Comparison of ENCODE assay signal across 8 mouse cellular contexts in genomic region chr17:28953251-28953650, GRCm38 (mm10). TPM values are rescaled to one million over a fixed set of nuclear protein-coding genes. Genes with fewer than 3 reads are reported as not detected.
DNase-seq lines count a peak whose midpoint lies in the region; ATAC-seq and TF ChIP-seq lines count a peak whose summit lies in the region.

No protein-coding gene starts in this region.

- no peak for TF ChIP-seq CTCF in heart, postnatal 0 days (IDR thresholded peaks at IDR 0.05; ENCODE audit: low read depth)
- no peak for TF ChIP-seq CTCF in liver, adult 2 months (IDR thresholded peaks at IDR 0.05; ENCODE audit: low read depth, low read length)

- peaks cover 32% of the 10 kb centered on the region for H3K36me3 ChIP-seq in megakaryocyte, embryonic 14.5 days (replicated peaks; ENCODE audit: low read length)
- H3K36me3 ChIP-seq in heart, postnatal 0 days (replicated peaks; ENCODE audit: control insufficient read depth, insufficient read depth, low read length) = peaks cover 4% of the 10 kb centered on the region; the same call in 1 of the 2 replicates
- H3K36me3 ChIP-seq in liver, adult 2 months (ENCODE audit: control insufficient read depth, insufficient read depth, low read length) = no peaks in the 10 kb centered on the region
- peaks cover 8% of the 10 kb centered on the region; the same call in 1 of the 2 replicates for H3K36me3 ChIP-seq in neural tube, embryonic 15.5 days

- peak overlapping the region; percentile 94 for H3K4me2 ChIP-seq in heart, postnatal 0 days (ENCODE audit: low read depth, low read length)
- peak overlapping the region; percentile 67 for H3K4me2 ChIP-seq in neural tube, embryonic 15.5 days

- TF ChIP-seq POLR2A in liver, adult 2 months (IDR thresholded peaks at IDR 0.05; ENCODE audit: extremely low read depth, insufficient read depth, low read length) = no peak

- TF ChIP-seq EP300 in heart, postnatal 0 days (IDR thresholded peaks at IDR 0.05; ENCODE audit: low read depth) = no peak

- no peak for ATAC-seq in megakaryocyte, adult 5-6 weeks (ENCODE audit: poor library complexity, severe bottlenecking)
- ATAC-seq in heart, postnatal 0 days (ENCODE audit: insufficient read depth, low read depth) = no peak
- ATAC-seq in neural tube, embryonic 15.5 days (ENCODE audit: low FRiP score) = no peak

- no peaks in the 10 kb centered on the region for H3K27me3 ChIP-seq in megakaryocyte, embryonic 14.5 days (replicated peaks)
- H3K27me3 ChIP-seq in heart, postnatal 0 days (ENCODE audit: control insufficient read depth, insufficient read depth, low read length) = no peaks in the 10 kb centered on the region
- no peaks in the 10 kb centered on the region for H3K27me3 ChIP-seq in liver, adult 2 months (ENCODE audit: control insufficient read depth, insufficient read depth, low read length)
- no peaks in the 10 kb centered on the region for H3K27me3 ChIP-seq in neural tube, embryonic 15.5 days (replicated peaks)

- peaks cover 51% of the 10 kb centered on the region for H3K4me1 ChIP-seq in megakaryocyte, embryonic 14.5 days
- H3K4me1 ChIP-seq in heart, postnatal 0 days (ENCODE audit: control insufficient read depth, insufficient read depth) = peaks cover 23% of the 10 kb centered on the region
- peaks cover 17% of the 10 kb centered on the region for H3K4me1 ChIP-seq in liver, adult 2 months (ENCODE audit: control insufficient read depth, insufficient read depth, low read length)
- peaks cover 31% of the 10 kb centered on the region for H3K4me1 ChIP-seq in neural tube, embryonic 15.5 days

- H3K9ac ChIP-seq in heart, postnatal 0 days (replicated peaks; ENCODE audit: low read depth, low read length) = peak overlapping the region; percentile 84
- H3K9ac ChIP-seq in liver, adult 2 months (ENCODE audit: low read depth, low read length) = peak overlapping the region; percentile 98
- peak overlapping the region; percentile 84 for H3K9ac ChIP-seq in neural tube, embryonic 15.5 days (replicated peaks)

- H3K9me3 ChIP-seq in megakaryocyte, embryonic 14.5 days = no peaks in the 10 kb centered on the region
- no peaks in the 10 kb centered on the region for H3K9me3 ChIP-seq in heart, postnatal 0 days (replicated peaks; ENCODE audit: control insufficient read depth, low read length)
- no peaks in the 10 kb centered on the region for H3K9me3 ChIP-seq in neural tube, embryonic 15.5 days (replicated peaks)

- H3K4me3 ChIP-seq in megakaryocyte, embryonic 14.5 days (replicated peaks) = peak overlapping the region; percentile 95
- peak overlapping the region; percentile 69 for H3K4me3 ChIP-seq in heart, postnatal 0 days (ENCODE audit: low read depth, low read length)
- H3K4me3 ChIP-seq in liver, adult 2 months (ENCODE audit: insufficient read depth, low read depth, low read length) = peak overlapping the region; percentile 82
- H3K4me3 ChIP-seq in neural tube, embryonic 15.5 days (replicated peaks) = peak overlapping the region; percentile 71

- WGBS in heart, postnatal 0 days = 1% methylated on average over 9 of the region's 9 CpGs
- 4% methylated on average over 9 of the region's 9 CpGs for WGBS in liver, adult 2 months
- 17% methylated on average over 9 of the region's 9 CpGs for WGBS in neural tube, embryonic 15.5 days

- peak overlapping the region; percentile 93 for H3K27ac ChIP-seq in heart, postnatal 0 days (ENCODE audit: low read depth)
- H3K27ac ChIP-seq in liver, adult 2 months (replicated peaks; ENCODE audit: insufficient read depth, low read depth, low read length) = peak overlapping the region; percentile 95
- H3K27ac ChIP-seq in neural tube, embryonic 15.5 days (replicated peaks) = peak overlapping the region; percentile 97

- peak; percentile 14 for DNase-seq in embryo, embryonic 9.5 days (ENCODE audit: extremely low spot score)
- peak; percentile 23 for DNase-seq in heart, postnatal 0 days (ENCODE audit: low spot score)
- peak; percentile 61 for DNase-seq in liver, adult 2 months (ENCODE audit: extremely low read depth, low read depth, low spot score)
- no peak for DNase-seq in right cerebral cortex, postnatal 36 days (ENCODE audit: low spot score in 2 of 2)
- DNase-seq in adrenal gland, postnatal 36 days = no peak

- peaks cover 39% of the 10 kb centered on the region for H3K79me2 ChIP-seq in liver, adult 2 months (ENCODE audit: control insufficient read depth, insufficient read depth, low read length)

RNA-seq across cellular contexts. Expression of gene Kctd20, which starts 1.5 kb away (rescaled TPM):
- 27.8 and 60.1 TPM in 2 replicates for polyA plus RNA-seq in megakaryocyte, embryonic 14.5 days (2012; ENCODE audit: insufficient read depth, low replicate concordance)
- total RNA-seq in megakaryocyte, adult 5-6 weeks (2015) = 130 and 131 TPM in 2 replicates
- 203 and 222 TPM in 2 replicates for total RNA-seq in megakaryocyte, adult 5-6 weeks (2017)
- 32.3 and 41.5 TPM in 2 replicates for total RNA-seq in heart, postnatal 0 days (2014; rRNA removed; ENCODE audit: low replicate concordance)
- 33.3 and 35.3 TPM in 2 replicates for polyA plus RNA-seq in heart, postnatal 0 days (2015; fragmentation: Nextera tagmentation; extraction: Ambion mirVana)
- total RNA-seq in liver, adult 2 months (2014; rRNA removed) = 22.3 and 24.0 TPM in 2 replicates
- polyA plus RNA-seq in liver, adult 2 months (2012; rRNA removed) = 17.9 and 18.9 TPM in 2 replicates
- 78.9 and 81.3 TPM in 2 replicates for polyA plus RNA-seq in neural tube, embryonic 15.5 days (2015; fragmentation: Nextera tagmentation; extraction: Ambion mirVana)
- total RNA-seq in adrenal gland, postnatal 36 days (2021) = 10 to 100 TPM; 54.8 to 60.0 TPM

RNA-seq across cellular contexts. Expression of gene Pxt1, which starts 9.6 kb away (rescaled TPM):
- polyA plus RNA-seq in megakaryocyte, embryonic 14.5 days (2012; ENCODE audit: insufficient read depth, low replicate concordance) = not detected in 2 replicates
- 0.74 and 1.2 TPM in 2 replicates for total RNA-seq in megakaryocyte, adult 5-6 weeks (2015)
- 0.44 and 0.49 TPM in 2 replicates for total RNA-seq in megakaryocyte, adult 5-6 weeks (2017)
- total RNA-seq in heart, postnatal 0 days (2014; rRNA removed; ENCODE audit: low replicate concordance) = not detected in 2 replicates
- not detected in 2 replicates for polyA plus RNA-seq in heart, postnatal 0 days (2015; fragmentation: Nextera tagmentation; extraction: Ambion mirVana)
- not detected in 2 replicates for total RNA-seq in liver, adult 2 months (2014; rRNA removed)
- not detected in 2 replicates for polyA plus RNA-seq in liver, adult 2 months (2012; rRNA removed)
- 0.24 TPM in 1 of 2 replicates, not detected in the other for polyA plus RNA-seq in neural tube, embryonic 15.5 days (2015; fragmentation: Nextera tagmentation; extraction: Ambion mirVana)
- total RNA-seq in adrenal gland, postnatal 36 days (2021) = not detected

RNA-seq across cellular contexts. Expression of gene 4930539E08Rik, which starts 38.1 kb away (rescaled TPM):
- polyA plus RNA-seq in megakaryocyte, embryonic 14.5 days (2012; ENCODE audit: insufficient read depth, low replicate concordance) = not detected in 2 replicates
- 0.18 TPM in 1 of 2 replicates, not detected in the other for total RNA-seq in megakaryocyte, adult 5-6 weeks (2015)
- total RNA-seq in megakaryocyte, adult 5-6 weeks (2017) = 0.08 and 0.40 TPM in 2 replicates
- total RNA-seq in heart, postnatal 0 days (2014; rRNA removed; ENCODE audit: low replicate concordance) = not detected in 2 replicates
- polyA plus RNA-seq in heart, postnatal 0 days (2015; fragmentation: Nextera tagmentation; extraction: Ambion mirVana) = 0.03 TPM in 2 replicates
- total RNA-seq in liver, adult 2 months (2014; rRNA removed) = 0.09 and 0.47 TPM in 2 replicates
- polyA plus RNA-seq in liver, adult 2 months (2012; rRNA removed) = 0.10 and 0.11 TPM in 2 replicates
- 1.1 and 1.6 TPM in 2 replicates for polyA plus RNA-seq in neural tube, embryonic 15.5 days (2015; fragmentation: Nextera tagmentation; extraction: Ambion mirVana)
- not detected for total RNA-seq in adrenal gland, postnatal 36 days (2021)

RNA-seq across cellular contexts. Expression of gene Stk38, which starts 54.5 kb away (rescaled TPM):
- 32.2 and 64.5 TPM in 2 replicates for polyA plus RNA-seq in megakaryocyte, embryonic 14.5 days (2012; ENCODE audit: insufficient read depth, low replicate concordance)
- total RNA-seq in megakaryocyte, adult 5-6 weeks (2015) = 312 and 327 TPM in 2 replicates
- total RNA-seq in megakaryocyte, adult 5-6 weeks (2017) = 237 and 269 TPM in 2 replicates
- total RNA-seq in heart, postnatal 0 days (2014; rRNA removed; ENCODE audit: low replicate concordance) = 49.8 and 50.1 TPM in 2 replicates
- polyA plus RNA-seq in heart, postnatal 0 days (2015; fragmentation: Nextera tagmentation; extraction: Ambion mirVana) = 53.7 and 57.3 TPM in 2 replicates
- total RNA-seq in liver, adult 2 months (2014; rRNA removed) = 45.8 and 52.2 TPM in 2 replicates
- 52.0 and 54.4 TPM in 2 replicates for polyA plus RNA-seq in liver, adult 2 months (2012; rRNA removed)
- polyA plus RNA-seq in neural tube, embryonic 15.5 days (2015; fragmentation: Nextera tagmentation; extraction: Ambion mirVana) = 81.2 and 82.1 TPM in 2 replicates
- 10 to 100 TPM; 53.4 to 55.9 TPM for total RNA-seq in adrenal gland, postnatal 36 days (2021)

Comparison
In these comparisons a context has a peak if more than half of its experiments do, and no peak if none do; other contexts are left out.
1. DNase-seq: peak in embryo, embryonic 9.5 days (single experiment), heart, postnatal 0 days (single experiment) and liver, adult 2 months (single experiment); none in right cerebral cortex, postnatal 36 days (0 of 2) and adrenal gland, postnatal 36 days (0 of 2).
2. Peak in every context shown above with its lines, with median percentiles within 50 percentile points of each other: H3K4me3 ChIP-seq, H3K27ac ChIP-seq and H3K9ac ChIP-seq.